Mouse (Mus musculus): ENCODE results near the gene Kansl1. TPM values are rescaled to one million over a fixed set of nuclear protein-coding genes. Genes with fewer than 3 reads are reported as not detected.

The Kansl1 gene
- polyA plus RNA-seq, 1 experiment: 81.7 TPM

DNA sequence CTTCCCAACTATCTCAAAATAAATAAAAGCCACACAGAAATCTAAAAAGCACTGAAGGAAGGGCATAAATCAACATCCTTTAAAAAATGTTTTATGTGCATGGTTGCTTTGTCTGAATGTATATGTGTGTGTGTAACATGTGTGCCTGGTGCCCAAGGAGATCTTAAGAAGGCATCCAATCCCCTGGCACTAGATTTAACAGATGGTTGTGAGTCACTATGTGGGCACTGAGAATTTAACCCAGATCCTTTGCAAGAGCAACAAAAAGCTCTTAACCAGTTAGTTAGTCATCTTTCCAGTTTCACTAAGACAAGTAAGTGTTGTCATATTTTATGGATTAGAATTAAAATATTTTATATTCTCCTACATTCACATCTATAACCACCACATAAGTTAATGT is 56.4 kb downstream of the Kansl1 start:
- H3K4me1 ChIP-seq (ENCODE audit: control insufficient read depth, insufficient read depth, low read length): no peaks in the 10 kb centered on the region
- TF ChIP-seq POLR2A (IDR thresholded peaks at IDR 0.05; ENCODE audit: insufficient read depth, low read length): no peak
- no peak for TF ChIP-seq EP300 (IDR thresholded peaks at IDR 0.05; ENCODE audit: insufficient read depth, low read depth, low read length)
- no peak for TF ChIP-seq CTCF (IDR thresholded peaks at IDR 0.05; ENCODE audit: low read depth, low read length)
- H3K36me3 ChIP-seq (ENCODE audit: control insufficient read depth, insufficient read depth, low read length, poor library complexity, severe bottlenecking): peaks cover 26% of the 10 kb centered on the region
- no peak overlapping the region for H3K9ac ChIP-seq (ENCODE audit: low read depth, poor library complexity, severe bottlenecking)
- H3K9me3 ChIP-seq (replicated peaks; ENCODE audit: control insufficient read depth, insufficient read depth, low read length, poor library complexity, severe bottlenecking): no peaks in the 10 kb centered on the region
- H3K4me3 ChIP-seq (ENCODE audit: low read depth, low read length): no peak overlapping the region
- H3K27ac ChIP-seq (ENCODE audit: insufficient read depth, low read length): no peak overlapping the region
- no peaks in the 10 kb centered on the region for H3K27me3 ChIP-seq (ENCODE audit: control insufficient read depth, insufficient read depth, low read length, poor library complexity, severe bottlenecking)

- TF ChIP-seq EP300 (IDR thresholded peaks at IDR 0.05; ENCODE audit: insufficient read depth, low read depth, low read length): no peak
- H3K27me3 ChIP-seq (ENCODE audit: control insufficient read depth, insufficient read depth, low read length, poor library complexity, severe bottlenecking): no peaks in the 10 kb centered on the region
- peaks cover 28% of the 10 kb centered on the region for H3K36me3 ChIP-seq (ENCODE audit: control insufficient read depth, insufficient read depth, low read length, poor library complexity, severe bottlenecking)
- no peaks in the 10 kb centered on the region for H3K4me1 ChIP-seq (ENCODE audit: control insufficient read depth, insufficient read depth, low read length)
- H3K27ac ChIP-seq (ENCODE audit: insufficient read depth, low read length): no peak overlapping the region
- H3K9me3 ChIP-seq (replicated peaks; ENCODE audit: control insufficient read depth, insufficient read depth, low read length, poor library complexity, severe bottlenecking): no peaks in the 10 kb centered on the region
- no peak overlapping the region for H3K4me3 ChIP-seq (ENCODE audit: low read depth, low read length)
- H3K9ac ChIP-seq (ENCODE audit: low read depth, poor library complexity, severe bottlenecking): no peak overlapping the region
These were observed 61.3 kb downstream of the Kansl1 start for GRCm38 (mm10) chr11:104407391-104407790.

- Histone ChIP-seq H3K9ac (ENCODE audit: low read depth, poor library complexity, severe bottlenecking) (no peak overlapping the region), H3K27ac (ENCODE audit: insufficient read depth, low read length) (no peak overlapping the region), H3K4me1 (ENCODE audit: control insufficient read depth, insufficient read depth, low read length) (no peaks in the 10 kb centered on the region), H3K36me3 (ENCODE audit: control insufficient read depth, insufficient read depth, low read length, poor library complexity, severe bottlenecking) (peaks cover 12% of the 10 kb centered on the region), H3K4me3 (ENCODE audit: low read depth, low read length) (no peak overlapping the region), H3K27me3 (ENCODE audit: control insufficient read depth, insufficient read depth, low read length, poor library complexity, severe bottlenecking) (no peaks in the 10 kb centered on the region), H3K9me3 (replicated peaks; ENCODE audit: control insufficient read depth, insufficient read depth, low read length, poor library complexity, severe bottlenecking) (no peaks in the 10 kb centered on the region)
- TF ChIP-seq EP300 (IDR thresholded peaks at IDR 0.05; ENCODE audit: insufficient read depth, low read depth, low read length): no peak
- TF ChIP-seq POLR2A (IDR thresholded peaks at IDR 0.05; ENCODE audit: insufficient read depth, low read length): no peak
- no peak for TF ChIP-seq CTCF (IDR thresholded peaks at IDR 0.05; ENCODE audit: low read depth, low read length)
These were observed 67.7 kb downstream of the Kansl1 start for GRCm38 (mm10) chr11:104400961-104401360.

GRCm38 (mm10) chr11:104399459-104400216 is 69.0 kb downstream of the Kansl1 start:
- no peaks in the 10 kb centered on the region for H3K4me1 ChIP-seq (ENCODE audit: control insufficient read depth, insufficient read depth, low read length)
- H3K4me3 ChIP-seq (ENCODE audit: low read depth, low read length): no peak overlapping the region
- TF ChIP-seq EP300 (IDR thresholded peaks at IDR 0.05; ENCODE audit: insufficient read depth, low read depth, low read length) (no peak), CTCF (IDR thresholded peaks at IDR 0.05; ENCODE audit: low read depth, low read length) (no peak), POLR2A (IDR thresholded peaks at IDR 0.05; ENCODE audit: insufficient read depth, low read length) (no peak)
- no peak overlapping the region for H3K27ac ChIP-seq (ENCODE audit: insufficient read depth, low read length)
- no peaks in the 10 kb centered on the region for H3K27me3 ChIP-seq (ENCODE audit: control insufficient read depth, insufficient read depth, low read length, poor library complexity, severe bottlenecking)
- peaks cover 14% of the 10 kb centered on the region for H3K36me3 ChIP-seq (ENCODE audit: control insufficient read depth, insufficient read depth, low read length, poor library complexity, severe bottlenecking)
- no peak overlapping the region for H3K9ac ChIP-seq (ENCODE audit: low read depth, poor library complexity, severe bottlenecking)
- no peaks in the 10 kb centered on the region for H3K9me3 ChIP-seq (replicated peaks; ENCODE audit: control insufficient read depth, insufficient read depth, low read length, poor library complexity, severe bottlenecking)

GRCm38 (mm10) chr11:104395648-104396047 is 73.0 kb downstream of the Kansl1 start:
- no peaks in the 10 kb centered on the region for H3K4me1 ChIP-seq (ENCODE audit: control insufficient read depth, insufficient read depth, low read length)
- H3K9ac ChIP-seq (ENCODE audit: low read depth, poor library complexity, severe bottlenecking): no peak overlapping the region
- H3K27ac ChIP-seq (ENCODE audit: insufficient read depth, low read length): no peak overlapping the region
- H3K27me3 ChIP-seq (ENCODE audit: control insufficient read depth, insufficient read depth, low read length, poor library complexity, severe bottlenecking): no peaks in the 10 kb centered on the region
- no peak overlapping the region for H3K4me3 ChIP-seq (ENCODE audit: low read depth, low read length)
- no peaks in the 10 kb centered on the region for H3K9me3 ChIP-seq (replicated peaks; ENCODE audit: control insufficient read depth, insufficient read depth, low read length, poor library complexity, severe bottlenecking)
- peaks cover 19% of the 10 kb centered on the region for H3K36me3 ChIP-seq (ENCODE audit: control insufficient read depth, insufficient read depth, low read length, poor library complexity, severe bottlenecking)
- no peak for TF ChIP-seq POLR2A (IDR thresholded peaks at IDR 0.05; ENCODE audit: insufficient read depth, low read length)
- TF ChIP-seq CTCF (IDR thresholded peaks at IDR 0.05; ENCODE audit: low read depth, low read length): no peak
- no peak for TF ChIP-seq EP300 (IDR thresholded peaks at IDR 0.05; ENCODE audit: insufficient read depth, low read depth, low read length)

- Histone ChIP-seq H3K27me3 (ENCODE audit: control insufficient read depth, insufficient read depth, low read length, poor library complexity, severe bottlenecking) (no peaks in the 10 kb centered on the region), H3K4me3 (ENCODE audit: low read depth, low read length) (no peak overlapping the region), H3K36me3 (ENCODE audit: control insufficient read depth, insufficient read depth, low read length, poor library complexity, severe bottlenecking) (peaks cover 19% of the 10 kb centered on the region), H3K4me1 (ENCODE audit: control insufficient read depth, insufficient read depth, low read length) (no peaks in the 10 kb centered on the region), H3K27ac (ENCODE audit: insufficient read depth, low read length) (no peak overlapping the region), H3K9ac (ENCODE audit: low read depth, poor library complexity, severe bottlenecking) (no peak overlapping the region), H3K9me3 (replicated peaks; ENCODE audit: control insufficient read depth, insufficient read depth, low read length, poor library complexity, severe bottlenecking) (no peaks in the 10 kb centered on the region)
- TF ChIP-seq EP300 (IDR thresholded peaks at IDR 0.05; ENCODE audit: insufficient read depth, low read depth, low read length): no peak
- no peak for TF ChIP-seq CTCF (IDR thresholded peaks at IDR 0.05; ENCODE audit: low read depth, low read length)
- TF ChIP-seq POLR2A (IDR thresholded peaks at IDR 0.05; ENCODE audit: insufficient read depth, low read length): no peak
These were observed 75.5 kb downstream of the Kansl1 start for GRCm38 (mm10) chr11:104393196-104393595.

Data from ES-Bruce4 (cell line).